Mouse (Mus musculus) MEL (cell line): ENCODE data around the gene Hcls1. TPM values are rescaled to one million over a fixed set of nuclear protein-coding genes. Genes with fewer than 3 reads are reported as not detected.

Experiments
- DNase-seq: peaks from one replicate; pipeline ENCODE4 v3.0.0; 2011; ENCODE audit warnings: low read depth, low spot score
- H3K27ac ChIP-seq: 2 replicates; pipeline ENCODE4 v1.5.1; 2012; ENCODE audit warnings: low read depth, mild to moderate bottlenecking, control low read depth, low read length, moderate library complexity; ENCODE audit not compliant: control insufficient read depth
- H3K27me3 ChIP-seq, 2 experiments: fragments of 150-350 bp in 1 of 2; sonication (generic) in 1 of 2; 2 replicates each; pipeline ENCODE4 v1.6.1; 2012; ENCODE audit warnings: low read length in 2 of 2, mild to moderate bottlenecking in 2 of 2, improper control_type of control experiment in 1 of 2, moderate library complexity in 1 of 2; ENCODE audit not compliant: insufficient read depth in 2 of 2, control insufficient read depth in 1 of 2
- H3K36me3 ChIP-seq, 2 experiments: 2 replicates each; pipeline ENCODE4 v1.6.1; 2012 to 2014; ENCODE audit warnings: low read length in 2 of 2, improper control_type of control experiment in 1 of 2, inconsistent platforms in 1 of 2, mild to moderate bottlenecking in 1 of 2; ENCODE audit not compliant: insufficient read depth in 2 of 2, control insufficient read depth in 1 of 2
- H3K4me1 ChIP-seq, 2 experiments: fragments of 150-350 bp in 1 of 2; sonication (generic) in 1 of 2; 2 replicates each; pipeline ENCODE4 v1.6.1; 2012; ENCODE audit warnings: low read length in 2 of 2, improper control_type of control experiment in 1 of 2, mild to moderate bottlenecking in 1 of 2; ENCODE audit not compliant: insufficient read depth in 2 of 2, control insufficient read depth in 1 of 2
- H3K4me3 ChIP-seq, 2 experiments: fragments of 150-350 bp in 1 of 2; sonication (generic) in 1 of 2; 2 replicates each; pipeline ENCODE4 v1.5.1; 2012; ENCODE audit warnings: low read depth in 2 of 2, low read length in 2 of 2, mild to moderate bottlenecking in 2 of 2, moderate library complexity in 2 of 2, control low read depth in 1 of 2, improper control_type of control experiment in 1 of 2; ENCODE audit not compliant: control insufficient read depth in 1 of 2, insufficient read depth in 1 of 2
- H3K79me2 ChIP-seq: 2 replicates; pipeline ENCODE4 v1.6.1; 2012; ENCODE audit warnings: mild to moderate bottlenecking, low read length, moderate library complexity; ENCODE audit not compliant: control insufficient read depth, poor library complexity, insufficient read depth
- H3K9ac ChIP-seq: 2 replicates; pipeline ENCODE4 v1.6.1; 2012; ENCODE audit warnings: low read depth, mild to moderate bottlenecking, control low read depth, low read length, moderate library complexity; ENCODE audit not compliant: control insufficient read depth, poor library complexity, severe bottlenecking
- H3K9me3 ChIP-seq: fragments of 150-350 bp; sonication (generic); replicated peaks from 2 replicates; pipeline ENCODE4 v1.6.1; 2012; ENCODE audit warnings: mild to moderate bottlenecking, low read length, improper control_type of control experiment, moderate library complexity; ENCODE audit not compliant: insufficient read depth
- BHLHE40 ChIP-seq: IDR thresholded peaks from 2 replicates; pipeline ENCODE4 v1.6.1; 2012; ENCODE audit warnings: low read depth, mild to moderate bottlenecking, inconsistent platforms, low read length, improper control_type of control experiment, borderline replicate concordance
- CHD2 ChIP-seq: IDR thresholded peaks from 2 replicates; pipeline ENCODE4 v1.6.1; 2011; ENCODE audit warnings: low read length, improper control_type of control experiment
- E2F4 ChIP-seq: IDR thresholded peaks from 2 replicates; pipeline ENCODE4 v1.6.1; 2011; ENCODE audit warnings: low read depth, low read length, improper control_type of control experiment, borderline replicate concordance
- ELF1 ChIP-seq: IDR thresholded peaks from 2 replicates; pipeline ENCODE4 v1.6.1; 2014; ENCODE audit warnings: low read depth, mild to moderate bottlenecking, inconsistent platforms, low read length, improper control_type of control experiment, moderate library complexity
- EP300 ChIP-seq, 2 experiments: IDR thresholded peaks; 2 replicates each; pipeline ENCODE4 v1.6.1; 2011; ENCODE audit warnings: improper control_type of control experiment in 2 of 2, low read length in 2 of 2, low read depth in 1 of 2, mild to moderate bottlenecking in 1 of 2
- ETS1 ChIP-seq: IDR thresholded peaks from 2 replicates; pipeline ENCODE4 v1.6.1; 2012; ENCODE audit warnings: low read depth, mild to moderate bottlenecking, inconsistent platforms, low read length, improper control_type of control experiment, moderate library complexity
- GABPA ChIP-seq: IDR thresholded peaks from 2 replicates; pipeline ENCODE4 v1.6.1; 2012; ENCODE audit warnings: low read depth, mild to moderate bottlenecking, inconsistent platforms, low read length, improper control_type of control experiment, moderate library complexity
- GATA1 ChIP-seq: IDR thresholded peaks from 2 replicates; pipeline ENCODE4 v1.6.1; 2011; ENCODE audit warnings: low read depth, low read length, improper control_type of control experiment
- HCFC1 ChIP-seq: IDR thresholded peaks from 2 replicates; pipeline ENCODE4 v1.6.1; 2012; ENCODE audit warnings: low read depth, mild to moderate bottlenecking, inconsistent platforms, low read length, improper control_type of control experiment, moderate library complexity
- JUND ChIP-seq: IDR thresholded peaks from 2 replicates; pipeline ENCODE4 v1.6.1; 2011; ENCODE audit warnings: low read depth, mild to moderate bottlenecking, improper control_type of control experiment, low read length
- KAT2A ChIP-seq: conservative IDR thresholded peaks from 2 replicates; pipeline ENCODE4 v1.6.1; 2012; ENCODE audit warnings: low read depth, low read length, improper control_type of control experiment, inconsistent platforms
- MXI1 ChIP-seq: IDR thresholded peaks from 2 replicates; pipeline ENCODE4 v1.6.1; 2011; ENCODE audit warnings: mild to moderate bottlenecking, low read depth, low read length, improper control_type of control experiment
- MYB ChIP-seq: IDR thresholded peaks from 2 replicates; pipeline ENCODE4 v1.6.1; 2011; ENCODE audit warnings: mild to moderate bottlenecking, low read depth, low read length, improper control_type of control experiment
- NELFE ChIP-seq: IDR thresholded peaks from 2 replicates; pipeline ENCODE4 v1.6.1; 2011; ENCODE audit warnings: low read depth, low read length, improper control_type of control experiment
- NRF1 ChIP-seq: IDR thresholded peaks from 2 replicates; pipeline ENCODE4 v1.6.1; 2014; ENCODE audit warnings: low read depth, mild to moderate bottlenecking, inconsistent platforms, low read length, improper control_type of control experiment, moderate library complexity; ENCODE audit not compliant: poor library complexity, insufficient read depth, severe bottlenecking
- POLR2A ChIP-seq, 2 experiments: IDR thresholded peaks; 2 replicates each; pipeline ENCODE4 v1.6.1; 2011 to 2012; ENCODE audit warnings: low read length in 2 of 2, mild to moderate bottlenecking in 2 of 2, control low read depth in 1 of 2, improper control_type of control experiment in 1 of 2, low read depth in 1 of 2, moderate library complexity in 1 of 2; ENCODE audit not compliant: control insufficient read depth in 1 of 2, insufficient read depth in 1 of 2, poor library complexity in 1 of 2
- POLR2AphosphoS2 ChIP-seq: IDR thresholded peaks from 2 replicates; pipeline ENCODE4 v1.6.1; 2011; ENCODE audit warnings: low read length, improper control_type of control experiment
- RAD21 ChIP-seq: IDR thresholded peaks from 2 replicates; pipeline ENCODE4 v1.6.1; 2011; ENCODE audit warnings: mild to moderate bottlenecking, low read depth, low read length, improper control_type of control experiment
- SIN3A ChIP-seq: IDR thresholded peaks from 2 replicates; pipeline ENCODE4 v1.6.1; 2012; ENCODE audit warnings: low read length, improper control_type of control experiment, inconsistent platforms
- TBP ChIP-seq: IDR thresholded peaks from 2 replicates; pipeline ENCODE4 v1.8.0; 2011; ENCODE audit warnings: low read depth, low read length, improper control_type of control experiment
- TCF12 ChIP-seq: IDR thresholded peaks from 2 replicates; pipeline ENCODE4 v1.6.1; 2014; ENCODE audit warnings: low read depth, mild to moderate bottlenecking, inconsistent platforms, low read length, improper control_type of control experiment, moderate library complexity
- USF1 ChIP-seq: IDR thresholded peaks from 2 replicates; pipeline ENCODE4 v1.6.1; 2014; ENCODE audit warnings: low read depth, mild to moderate bottlenecking, inconsistent platforms, low read length, improper control_type of control experiment, moderate library complexity
- USF2 ChIP-seq, 2 experiments: IDR thresholded peaks; 2 replicates each; pipeline ENCODE4 v1.6.1; 2011 to 2012; ENCODE audit warnings: improper control_type of control experiment in 2 of 2, low read length in 2 of 2, borderline replicate concordance in 1 of 2, inconsistent platforms in 1 of 2, low read depth in 1 of 2, mild to moderate bottlenecking in 1 of 2; ENCODE audit not compliant: insufficient read depth in 1 of 2
- ZC3H11A ChIP-seq: IDR thresholded peaks from 2 replicates; pipeline ENCODE4 v1.6.1; 2012; ENCODE audit warnings: low read depth, mild to moderate bottlenecking, inconsistent platforms, low read length, improper control_type of control experiment
- ZNF384 ChIP-seq: IDR thresholded peaks from 2 replicates; pipeline ENCODE4 v1.6.1; 2012; ENCODE audit warnings: low read depth, mild to moderate bottlenecking, inconsistent platforms, low read length, improper control_type of control experiment
- polyA plus RNA-seq, 2 experiments: library from polyadenylated mRNA; stranded (reverse) in 1 of 2; unstranded in 1 of 2; fragments of >175 nt in 1 of 2; fragments of >200 nt in 1 of 2; gene quantifications; 2 replicates each; pipeline versions ENCODE4 v1.2.1 to v1.2.4; 2012; ENCODE audit warnings: low replicate concordance in 2 of 2, low read depth in 1 of 2; ENCODE audit not compliant: insufficient read length in 2 of 2, insufficient read depth in 1 of 2, missing spikeins in 1 of 2
- total RNA-seq: library from RNA; depleted of rRNA; stranded (reverse); fragments of 300-350 nt; gene quantifications from 2 replicates; pipeline ENCODE4 v1.2.3, GENCODE M21; 2012

The Hcls1 gene
- total and polyA plus RNA-seq, 3 experiments, result 57.4 to 91.4 TPM; not detected in 1

DNA sequence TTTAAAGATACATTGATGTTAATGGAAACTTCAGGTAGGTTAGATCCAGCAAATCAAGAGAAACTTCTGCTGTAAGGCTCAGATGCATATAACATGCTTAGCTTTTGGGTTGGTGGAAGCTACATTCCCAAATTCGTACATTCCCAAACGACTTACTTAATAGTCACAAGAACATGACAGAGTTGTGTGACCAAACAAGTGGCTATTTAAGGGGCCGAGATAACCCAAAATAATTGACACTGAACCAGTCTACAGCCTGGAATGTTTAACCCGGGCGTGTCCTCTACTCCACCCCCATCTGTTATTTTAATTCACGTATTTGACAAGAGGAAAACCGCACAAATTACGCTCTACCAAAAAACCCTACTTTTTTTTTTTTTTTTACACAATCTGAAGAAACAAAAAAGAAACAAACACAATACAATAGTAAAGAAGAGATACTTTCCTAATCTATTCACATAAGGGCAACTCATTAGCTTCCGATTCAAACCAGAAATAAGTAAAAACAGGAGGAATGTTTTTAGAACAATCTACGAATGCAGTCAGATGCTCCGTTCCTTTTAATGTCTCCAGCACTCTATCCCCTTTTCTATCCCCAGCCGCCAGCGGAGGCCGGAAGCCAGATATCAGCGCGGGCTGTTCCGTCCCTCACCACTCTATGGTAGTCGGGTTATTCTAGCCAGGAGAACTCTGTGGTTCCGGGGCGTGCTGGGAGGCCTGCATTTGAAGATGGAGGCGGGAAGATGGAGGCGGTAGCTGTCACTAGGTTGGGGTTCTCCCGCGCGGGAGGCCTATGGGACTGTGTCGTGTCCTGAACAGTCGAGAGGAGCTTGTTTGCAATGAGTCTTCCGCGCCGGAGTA lies 76.5 kb downstream of the Hcls1 start, which contains the start of gene Polq:
Polq (plus strand) TSS at position 726 of the 861 bp plus-strand sequence.
- Histone ChIP-seq H3K36me3 (peaks cover 2 to 11% of the 10 kb centered on the region in 2 experiments; a peak in 3 of 4 replicates), H3K27ac (peak within 1 kb of the TSS; percentile 28), H3K79me2 (peaks cover 16% of the 10 kb centered on the region), H3K4me3 (peak within 1 kb of the TSS; percentile 69 to 97), H3K9ac (peak within 1 kb of the TSS; percentile 92), H3K27me3 (no peaks in the 10 kb centered on the region; a peak in 1 of 4 replicates), H3K9me3 (no peaks in the 10 kb centered on the region), H3K4me1 (peaks cover 0 to 11% of the 10 kb centered on the region in 2 experiments; a peak in 1 of 4 replicates)
- DNase-seq, result peak; percentile 96
- TF ChIP-seq JUND (no peak), SIN3A (peak; percentile 99), RAD21 (no peak), TBP (peak; percentile 92), GABPA (peak; percentile 60; the same call in 1 of the 2 replicates), ETS1 (peak; percentile 56), ZC3H11A (no peak), HCFC1 (peak; percentile 97), ZNF384 (peak; percentile 78), BHLHE40 (no peak), GATA1 (0 out of 2 replicates have a peak, but pooled peaks have one; percentile 33), NRF1 (no peak), CHD2 (no peak), USF1 (peak; percentile 35; the same call in 1 of the 2 replicates), KAT2A (peak; percentile 77; the same call in 1 of the 2 replicates), MXI1 (peak; percentile 85), NELFE (peak; percentile 75), USF2 (IDR thresholded peaks at IDR 0.05; ENCODE audit: borderline replicate concordance in 1 of 2, insufficient read depth in 1 of 2, low read depth in 1 of 2, low read length in 2 of 2) (no peak), EP300 (IDR thresholded peaks at IDR 0.05; ENCODE audit: low read depth in 1 of 2, low read length in 2 of 2) (peak in 1 of 2 experiments; percentile 27; a peak in 1 of 4 replicates), MYB (no peak), TCF12 (peak; percentile 84), POLR2AphosphoS2 (no peak), ELF1 (peak; percentile 99), E2F4 (peak; percentile 90; the same call in 1 of the 2 replicates), POLR2A (IDR thresholded peaks at IDR 0.05; ENCODE audit: control insufficient read depth in 1 of 2, insufficient read depth in 1 of 2, low read depth in 1 of 2, low read length in 2 of 2, poor library complexity in 1 of 2) (peak; percentile 79 to 87)
